Mouse (Mus musculus): ENCODE results near the gene Atf2.

GRCm38 (mm10) chr2:73860046-73860624 lies 32.3 kb downstream of the Atf2 start:
- TF ChIP-seq CTCF (IDR thresholded peaks at IDR 0.05; ENCODE audit: low read depth, low read length) = no peak
- no peak for TF ChIP-seq GATA1 (IDR thresholded peaks at IDR 0.05; ENCODE audit: borderline replicate concordance, low read length)
